Mouse (Mus musculus) midbrain, embryonic 14.5 days (tissue): ENCODE data around the gene Tomm6. TPM values are rescaled to one million over a fixed set of nuclear protein-coding genes. Genes with fewer than 3 reads are reported as not detected.
"Not testable (repeated sequence)": the region's sequence is repeated elsewhere in the genome, so short reads cannot be mapped to it uniquely, and the experiment has no call there.

Experiments used
- ATAC-seq: fragments of 200-750 bp; cut with Nextera tagmentation; 2 replicates; pipeline ENCODE4 v1.8.0; 2017; ENCODE audit warnings: moderate number of reproducible peaks, moderate library complexity; ENCODE audit not compliant: low FRiP score, low TSS enrichment
- DNase-seq: peaks from one replicate; pipeline ENCODE4 v3.0.0-alpha.2; 2015
- H3K27ac ChIP-seq: fragments of 300-500 bp; sonication (generic); replicated peaks from 2 replicates; pipeline ENCODE4 v1.5.1; 2014; ENCODE audit warnings: mild to moderate bottlenecking, low read depth, low read length, moderate library complexity
- H3K27me3 ChIP-seq: fragments of 300-500 bp; sonication (generic); 2 replicates; pipeline ENCODE4 v1.6.1; 2014; ENCODE audit warnings: low read length, control low read depth, mixed read lengths; ENCODE audit not compliant: control insufficient read depth, insufficient read depth
- H3K36me3 ChIP-seq: fragments of 300-500 bp; sonication (generic); 2 replicates; pipeline ENCODE4 v1.6.1; 2014; ENCODE audit warnings: low read length, control low read depth; ENCODE audit not compliant: control insufficient read depth, insufficient read depth
- H3K4me1 ChIP-seq: fragments of 300-500 bp; sonication (generic); 2 replicates; pipeline ENCODE4 v1.6.1; 2014; ENCODE audit warnings: mild to moderate bottlenecking, antibody characterized with exemption, low read length, control low read depth; ENCODE audit not compliant: control insufficient read depth, insufficient read depth
- H3K4me2 ChIP-seq: fragments of 300-500 bp; sonication (generic); 2 replicates; pipeline ENCODE4 v1.6.1; 2014; ENCODE audit warnings: mild to moderate bottlenecking, low read length, moderate library complexity
- H3K4me3 ChIP-seq: fragments of 300-500 bp; sonication (generic); replicated peaks from 2 replicates; pipeline ENCODE4 v1.5.1; 2014; ENCODE audit warnings: low read depth, low read length
- H3K9ac ChIP-seq: fragments of 300-500 bp; sonication (generic); replicated peaks from 2 replicates; pipeline ENCODE4 v1.6.1; 2014; ENCODE audit warnings: mild to moderate bottlenecking, low read length, moderate library complexity
- H3K9me3 ChIP-seq: fragments of 300-500 bp; sonication (generic); 2 replicates; pipeline ENCODE4 v1.6.1; 2016; ENCODE audit warnings: low read length, control low read depth, mixed read lengths; ENCODE audit not compliant: control insufficient read depth
- WGBS: fragments of 180-500 bp; shearing (Covaris S2); extraction: QIAGEN DNeasy Blood & Tissue Kit; methylation state at CpG from one replicate; pipeline ENCODE4 v1.1.7; 2014; 5-methylcytosine and 5-hydroxymethylcytosine counted together
- polyA plus RNA-seq: library from polyadenylated mRNA; unstranded; fragments of >200 nt; fragmentation: Nextera tagmentation; extraction: Ambion mirVana; gene quantifications from 2 replicates; pipeline ENCODE4 v1.2.1, GENCODE M21; 2014

The Tomm6 gene
- polyA plus RNA-seq, 1 experiment from 2014 or later: 298 TPM

- not testable (repeated sequence) for H3K9me3 ChIP-seq, H3K27ac ChIP-seq, DNase-seq, H3K9ac ChIP-seq, H3K4me2 ChIP-seq, ATAC-seq, H3K4me3 ChIP-seq, H3K4me1 ChIP-seq, H3K27me3 ChIP-seq
- 96% methylated on average over 8 of the region's 8 CpGs for WGBS
- H3K36me3 ChIP-seq: peaks cover 28% of the 10 kb centered on the region
These were observed 33.8 kb downstream of the Tomm6 start for GRCm38 (mm10) chr17:47654346-47654745.

GRCm38 (mm10) chr17:47651953-47652352 is 36.2 kb downstream of the Tomm6 start:
- Histone ChIP-seq H3K4me1 (no peaks in the 10 kb centered on the region), H3K4me3 (no peak overlapping the region), H3K27me3 (no peaks in the 10 kb centered on the region), H3K27ac (no peak overlapping the region), H3K36me3 (peaks cover 26% of the 10 kb centered on the region; the same call in 1 of the 2 replicates), H3K9ac (no peak overlapping the region), H3K9me3 (no peaks in the 10 kb centered on the region), H3K4me2 (no peak overlapping the region)
- DNase-seq (no peak), ATAC-seq (no peak)
- 62% methylated on average over 2 of the region's 2 CpGs for WGBS

DNA sequence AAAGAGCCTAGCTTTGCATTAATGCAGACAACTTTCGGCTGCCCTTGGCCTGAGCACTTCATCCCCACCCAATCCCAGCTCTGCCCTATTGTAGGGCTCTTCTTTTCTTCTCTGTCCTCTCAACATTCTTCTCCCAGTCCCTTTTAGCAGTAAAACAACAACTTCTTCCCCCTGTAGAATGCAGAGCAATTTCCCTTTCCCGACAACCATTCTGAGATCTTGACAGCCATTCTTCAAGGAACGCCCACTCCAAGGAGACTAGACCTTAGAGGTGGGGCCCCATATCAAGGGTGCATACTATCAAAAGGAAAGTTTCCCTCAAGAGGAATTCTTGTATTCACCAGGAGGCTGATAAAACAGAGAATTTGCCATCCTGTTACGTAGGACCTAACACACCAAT is 39.2 kb downstream of the Tomm6 start:
- H3K36me3 ChIP-seq: peaks cover 18% of the 10 kb centered on the region; the same call in 1 of the 2 replicates
- 33% methylated on average over 4 of the region's 4 CpGs for WGBS
- ATAC-seq (no peak), DNase-seq (no peak)
- no peak overlapping the region for H3K4me3 ChIP-seq
- H3K4me2 ChIP-seq: no peak overlapping the region
- H3K4me1 ChIP-seq: no peaks in the 10 kb centered on the region
- H3K9me3 ChIP-seq: no peaks in the 10 kb centered on the region
- H3K27me3 ChIP-seq: no peaks in the 10 kb centered on the region
- no peak overlapping the region for H3K9ac ChIP-seq
- H3K27ac ChIP-seq: no peak overlapping the region

GRCm38 (mm10) chr17:47646683-47647082 is 41.5 kb downstream of the Tomm6 start:
- Histone ChIP-seq H3K36me3 (peaks cover 11% of the 10 kb centered on the region; the same call in 1 of the 2 replicates), H3K9ac (no peak overlapping the region), H3K4me1 (no peaks in the 10 kb centered on the region), H3K4me3 (no peak overlapping the region), H3K9me3 (no peaks in the 10 kb centered on the region), H3K27ac (no peak overlapping the region), H3K4me2 (no peak overlapping the region), H3K27me3 (no peaks in the 10 kb centered on the region)
- ATAC-seq: no peak
- peak; percentile 65 for DNase-seq
- WGBS: 72% methylated on average over 1 of the region's 1 CpGs

- 83% methylated on average over 2 of the region's 2 CpGs for WGBS
- H3K4me3 ChIP-seq: no peak overlapping the region
- ATAC-seq (no peak), DNase-seq (no peak)
- no peak overlapping the region for H3K9ac ChIP-seq
- no peaks in the 10 kb centered on the region for H3K36me3 ChIP-seq
- H3K27me3 ChIP-seq: no peaks in the 10 kb centered on the region
- no peaks in the 10 kb centered on the region for H3K9me3 ChIP-seq
- no peaks in the 10 kb centered on the region for H3K4me1 ChIP-seq
- no peak overlapping the region for H3K4me2 ChIP-seq
- H3K27ac ChIP-seq: no peak overlapping the region
These were observed 45.2 kb downstream of the Tomm6 start for GRCm38 (mm10) chr17:47642992-47643391.

Other genes with a start within 250 kb of the Tomm6 start
- gene Taf8, start 186.1 kb downstream of the Tomm6 start, polyA plus RNA-seq: 17.4 and 19.2 TPM in 2 replicates
- gene Ccnd3, start 183.3 kb downstream of the Tomm6 start, polyA plus RNA-seq: 56.4 and 67.3 TPM in 2 replicates
- gene Bysl, start 76.9 kb downstream of the Tomm6 start, polyA plus RNA-seq: 32.0 and 33.2 TPM in 2 replicates
- gene Med20, start 76.8 kb downstream of the Tomm6 start, polyA plus RNA-seq: 48.1 and 49.5 TPM in 2 replicates
- gene Gm20517, start 76.8 kb downstream of the Tomm6 start, polyA plus RNA-seq: 3.1 and 3.2 TPM in 2 replicates
- gene Usp49, start 57.7 kb downstream of the Tomm6 start, polyA plus RNA-seq: 7.5 and 7.6 TPM in 2 replicates
- gene Frs3, start 644 bp upstream of the Tomm6 start, polyA plus RNA-seq: 32.3 and 33.2 TPM in 2 replicates
- 5.4 and 7.2 TPM in 2 replicates for gene Gm21981, start 6.1 kb upstream of the Tomm6 start, polyA plus RNA-seq
- 2.1 TPM in 1 of 2 replicates, not detected in the other for gene Prickle4, start 6.3 kb upstream of the Tomm6 start, polyA plus RNA-seq
- gene Pgc, start 38.5 kb upstream of the Tomm6 start, polyA plus RNA-seq: not detected in 2 replicates
- 1.6 and 2.7 TPM in 2 replicates for gene Tfeb, start 48.6 kb upstream of the Tomm6 start, polyA plus RNA-seq
- 8.3 and 8.4 TPM in 2 replicates for gene Mdfi, start 146.3 kb upstream of the Tomm6 start, polyA plus RNA-seq
- 40.6 and 40.9 TPM in 2 replicates for gene Foxp4, start 236.3 kb upstream of the Tomm6 start, polyA plus RNA-seq